ENCODE assay signal across 13 mouse cellular contexts in genomic region chr4:42945043-42945442, GRCm38 (mm10). TPM values are rescaled to one million over a fixed set of nuclear protein-coding genes. Genes with fewer than 3 reads are reported as not detected.
A peak's percentile ranks its signal among the peaks of the same experiment; 100 is the strongest.
DNase-seq lines count a peak whose midpoint lies in the region; ATAC-seq and TF ChIP-seq lines count a peak whose summit lies in the region.
"Had no signal": no experiment of that assay in that cellular context is flagged by ENCODE, and none has a peak within 500 bp of the region (broad histone marks: within the 10 kb centered on the region; RNA-seq: fewer than 3 reads in every experiment).

No protein-coding gene starts in this region.

- no peaks in the 10 kb centered on the region for H3K9me3 ChIP-seq in kidney, postnatal 0 days (replicated peaks; ENCODE audit: low read length)
- H3K9me3 ChIP-seq in kidney, embryonic 14.5 days (ENCODE audit: control insufficient read depth, low read length) = no peaks in the 10 kb centered on the region
- H3K9me3 ChIP-seq: embryonic facial prominence, embryonic 13.5 days; neural tube, embryonic 15.5 days had no signal

- no peak for ATAC-seq in kidney, postnatal 0 days (replicated peaks; ENCODE audit: low FRiP score, low read depth)
- no peak for ATAC-seq in kidney, embryonic 14.5 days (ENCODE audit: low FRiP score, low TSS enrichment)

- no peaks in the 10 kb centered on the region for H3K36me3 ChIP-seq in kidney, postnatal 0 days (ENCODE audit: insufficient read depth, low read length)
- H3K36me3 ChIP-seq in kidney, embryonic 14.5 days (ENCODE audit: control insufficient read depth, insufficient read depth, low read length) = no peaks in the 10 kb centered on the region
- H3K36me3 ChIP-seq: embryonic facial prominence, embryonic 13.5 days had no signal

- H3K4me2 ChIP-seq in kidney, postnatal 0 days (ENCODE audit: low read length) = no peak overlapping the region
- H3K4me2 ChIP-seq in kidney, embryonic 14.5 days (replicated peaks; ENCODE audit: low read depth, low read length) = no peak overlapping the region
- H3K4me2 ChIP-seq: embryonic facial prominence, embryonic 13.5 days; neural tube, embryonic 15.5 days had no signal

- TF ChIP-seq CTCF in kidney, postnatal 0 days (IDR thresholded peaks at IDR 0.05; ENCODE audit: low read depth) = no peak

- peak; percentile 42 for DNase-seq in adrenal gland, adult 2 months
- no peak for DNase-seq in adrenal gland, postnatal 4 days (ENCODE audit: low spot score in 2 of 2)
- DNase-seq in kidney, postnatal 0 days (ENCODE audit: low spot score) = peak; percentile 81
- DNase-seq in urinary bladder, postnatal 14 days (ENCODE audit: low spot score) = peak; percentile 40
- no peak for DNase-seq in urinary bladder, postnatal 36 days (ENCODE audit: low spot score in 2 of 2)
- peak; percentile 47 for DNase-seq in yolk sac, embryonic 10.5 days (ENCODE audit: low spot score)
- no peak for DNase-seq in layer of hippocampus, adult 18-20 months (ENCODE audit: low spot score in 2 of 2)

- H3K27ac ChIP-seq in kidney, postnatal 0 days = no peak overlapping the region
- H3K27ac ChIP-seq in kidney, embryonic 14.5 days (ENCODE audit: low read depth, low read length) = no peak overlapping the region
- H3K27ac ChIP-seq: embryonic facial prominence, embryonic 13.5 days; neural tube, embryonic 15.5 days had no signal

- H3K4me3 ChIP-seq in kidney, postnatal 0 days (replicated peaks; ENCODE audit: low read depth, low read length) = no peak overlapping the region
- no peak overlapping the region for H3K4me3 ChIP-seq in kidney, embryonic 14.5 days (ENCODE audit: low read length)
- H3K4me3 ChIP-seq: embryonic facial prominence, embryonic 13.5 days; neural tube, embryonic 15.5 days had no signal

- no peaks in the 10 kb centered on the region; the same call in 1 of the 2 replicates for H3K27me3 ChIP-seq in kidney, postnatal 0 days (ENCODE audit: insufficient read depth, low read length)
- H3K27me3 ChIP-seq in kidney, embryonic 14.5 days (ENCODE audit: control insufficient read depth, insufficient read depth, low read length) = no peaks in the 10 kb centered on the region; the same call in 1 of the 2 replicates
- H3K27me3 ChIP-seq: neural tube, embryonic 15.5 days had no signal

- peaks cover 4% of the 10 kb centered on the region; the same call in 1 of the 2 replicates for H3K4me1 ChIP-seq in kidney, postnatal 0 days (replicated peaks; ENCODE audit: insufficient read depth, low read length)
- H3K4me1 ChIP-seq in kidney, embryonic 14.5 days (ENCODE audit: control insufficient read depth, insufficient read depth, low read length) = 0 out of 2 replicates have a peak, but pooled peaks cover 8% of the 10 kb centered on the region

- no peak overlapping the region for H3K9ac ChIP-seq in kidney, postnatal 0 days (ENCODE audit: low read depth, low read length)
- H3K9ac ChIP-seq in kidney, embryonic 14.5 days (ENCODE audit: low read depth, low read length) = no peak overlapping the region
- H3K9ac ChIP-seq: embryonic facial prominence, embryonic 13.5 days; neural tube, embryonic 15.5 days had no signal

- WGBS in kidney, postnatal 0 days = 5% methylated on average over 6 of the region's 6 CpGs
- 5% methylated on average over 6 of the region's 6 CpGs for WGBS in kidney, embryonic 14.5 days

RNA-seq across cellular contexts. Expression of gene Dnajb5, which starts 4.6 kb away (rescaled TPM):
- 10 to 100 TPM; 17.7 to 18.3 TPM for total RNA-seq in adrenal gland, adult 2 months (2021)
- polyA plus RNA-seq in adrenal gland, adult 2 months (2012; rRNA removed) = 7.4 TPM in 2 replicates
- total RNA-seq in adrenal gland, postnatal 4 days (2021) = 10 to 100 TPM; 17.7 to 19.1 TPM
- 4.6 and 5.3 TPM in 2 replicates for polyA plus RNA-seq in kidney, postnatal 0 days (2015; fragmentation: Nextera tagmentation; extraction: Ambion mirVana)
- 5.1 and 6.8 TPM in 2 replicates for polyA plus RNA-seq in kidney, embryonic 14.5 days (2014; fragmentation: Nextera tagmentation; extraction: Ambion mirVana)
- 100 to 1,000 TPM; 197 to 234 TPM for total RNA-seq in layer of hippocampus, adult 18-20 months (2021)

RNA-seq across cellular contexts. Expression of gene 1700022I11Rik, which starts 24.4 kb away (rescaled TPM):
- not detected for total RNA-seq in adrenal gland, adult 2 months (2021)
- not detected in 2 replicates for polyA plus RNA-seq in adrenal gland, adult 2 months (2012; rRNA removed)
- not detected for total RNA-seq in adrenal gland, postnatal 4 days (2021)
- polyA plus RNA-seq in kidney, postnatal 0 days (2015; fragmentation: Nextera tagmentation; extraction: Ambion mirVana) = 0.37 and 0.66 TPM in 2 replicates
- 0.34 and 0.37 TPM in 2 replicates for polyA plus RNA-seq in kidney, embryonic 14.5 days (2014; fragmentation: Nextera tagmentation; extraction: Ambion mirVana)
- total RNA-seq in layer of hippocampus, adult 18-20 months (2021) = not detected
- total RNA-seq: layer of hippocampus, adult 8-10 months; megakaryocyte, adult 5-6 weeks had no signal
- polyA plus RNA-seq: gonadal fat pad, adult 2 months had no signal

RNA-seq across cellular contexts. Expression of gene Phf24, which starts 28.6 kb away (rescaled TPM):
- 1 to 10 TPM in 1 of 2 experiments, under 1 TPM in 1; 0.92 to 2.6 TPM for total RNA-seq in adrenal gland, adult 2 months (2021)
- polyA plus RNA-seq in adrenal gland, adult 2 months (2012; rRNA removed) = 1.8 and 3.1 TPM in 2 replicates
- total RNA-seq in adrenal gland, postnatal 4 days (2021) = 1 to 10 TPM; 3.4 to 5.4 TPM
- polyA plus RNA-seq in kidney, postnatal 0 days (2015; fragmentation: Nextera tagmentation; extraction: Ambion mirVana) = 0.34 and 0.64 TPM in 2 replicates
- polyA plus RNA-seq in kidney, embryonic 14.5 days (2014; fragmentation: Nextera tagmentation; extraction: Ambion mirVana) = 0.41 and 1.1 TPM in 2 replicates
- total RNA-seq in layer of hippocampus, adult 18-20 months (2021) = 100 to 1,000 TPM; 162 to 167 TPM
- total RNA-seq: megakaryocyte, adult 5-6 weeks had no signal

RNA-seq across cellular contexts. Expression of gene Vcp, which starts 55.3 kb away (rescaled TPM):
- total RNA-seq in adrenal gland, adult 2 months (2021) = 100 to 1,000 TPM; 305 to 320 TPM
- polyA plus RNA-seq in adrenal gland, adult 2 months (2012; rRNA removed) = 671 and 857 TPM in 2 replicates
- total RNA-seq in adrenal gland, postnatal 4 days (2021) = 100 to 1,000 TPM; 283 to 294 TPM
- 356 and 406 TPM in 2 replicates for polyA plus RNA-seq in kidney, postnatal 0 days (2015; fragmentation: Nextera tagmentation; extraction: Ambion mirVana)
- polyA plus RNA-seq in kidney, embryonic 14.5 days (2014; fragmentation: Nextera tagmentation; extraction: Ambion mirVana) = 351 and 554 TPM in 2 replicates
- 100 to 1,000 TPM; 177 to 190 TPM for total RNA-seq in layer of hippocampus, adult 18-20 months (2021)

Comparison
In these comparisons a context has a peak if more than half of its experiments do, and no peak if none do; other contexts are left out.
1. DNase-seq: peak in adrenal gland, adult 2 months (single experiment), kidney, postnatal 0 days (single experiment), urinary bladder, postnatal 14 days (single experiment) and yolk sac, embryonic 10.5 days (single experiment); none in adrenal gland, postnatal 4 days (0 of 2), urinary bladder, postnatal 36 days (0 of 2) and layer of hippocampus, adult 18-20 months (0 of 2).
2. RNA of gene Dnajb5, which starts 4.6 kb away (total RNA-seq): 197 to 234 TPM in layer of hippocampus, adult 18-20 months; 17.7 to 19.1 TPM in adrenal gland, postnatal 4 days and 17.7 to 18.3 TPM in adrenal gland, adult 2 months; every median in the first group is over 4 times any median in the second.
3. RNA of gene Phf24, which starts 28.6 kb away (total RNA-seq): 162 to 167 TPM in layer of hippocampus, adult 18-20 months; 3.4 to 5.4 TPM in adrenal gland, postnatal 4 days and 0.92 to 2.6 TPM in adrenal gland, adult 2 months; every median in the first group is over 10 times any median in the second.